Mouse (Mus musculus): ENCODE results near the gene Alkbh8.

DNA sequence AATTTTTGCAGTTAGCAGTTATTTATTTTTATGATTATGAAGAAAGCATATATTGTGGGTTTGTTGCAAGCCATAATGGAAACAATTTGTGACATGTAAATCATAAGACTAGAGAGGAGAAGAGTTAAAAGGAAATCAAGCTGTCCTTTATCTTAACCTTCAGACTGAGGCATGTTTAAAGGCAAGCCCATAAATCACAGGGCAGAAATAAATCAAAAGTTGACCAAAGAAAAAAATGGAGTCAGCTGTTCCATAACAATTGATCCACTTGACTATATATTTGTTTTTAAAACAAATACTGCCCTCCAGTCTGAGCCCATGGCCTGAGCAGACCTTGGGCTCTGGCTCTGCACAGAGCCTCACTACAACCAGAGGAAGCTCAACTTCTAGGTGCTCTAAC lies 4.6 kb upstream of the Alkbh8 start:
- no peak for TF ChIP-seq CTCF (IDR thresholded peaks at IDR 0.05; ENCODE audit: control insufficient read depth, insufficient read depth, low read length)
- no peak for TF ChIP-seq POLR2A (IDR thresholded peaks at IDR 0.05; ENCODE audit: borderline replicate concordance, control insufficient read depth, low read depth, low read length)

Measured in bone marrow, adult 2 months (tissue).